Mouse (Mus musculus) G1E (cell line): ENCODE measurements around the gene Asb18.

ENCODE experiments used
- CTCF ChIP-seq: IDR thresholded peaks from 2 replicates; pipeline ENCODE4 v1.5.1; 2012; ENCODE audit warnings: low read depth, low read length, inconsistent platforms, mixed read lengths
- GATA1 ChIP-seq: IDR thresholded peaks from 2 replicates; pipeline ENCODE4 v1.6.1; 2012; ENCODE audit warnings: borderline replicate concordance, low read length, inconsistent platforms, mixed read lengths

- TF ChIP-seq CTCF = no peak
- no peak for TF ChIP-seq GATA1
These were observed 1.6 kb downstream of the Asb18 start for GRCm38 (mm10) chr1:90012850-90013249.
